Mouse (Mus musculus): ENCODE measurements around the gene 9130008F23Rik.
A peak's percentile ranks its signal among the peaks of the same experiment; 100 is the strongest.

9130008F23Rik gene

DNA sequence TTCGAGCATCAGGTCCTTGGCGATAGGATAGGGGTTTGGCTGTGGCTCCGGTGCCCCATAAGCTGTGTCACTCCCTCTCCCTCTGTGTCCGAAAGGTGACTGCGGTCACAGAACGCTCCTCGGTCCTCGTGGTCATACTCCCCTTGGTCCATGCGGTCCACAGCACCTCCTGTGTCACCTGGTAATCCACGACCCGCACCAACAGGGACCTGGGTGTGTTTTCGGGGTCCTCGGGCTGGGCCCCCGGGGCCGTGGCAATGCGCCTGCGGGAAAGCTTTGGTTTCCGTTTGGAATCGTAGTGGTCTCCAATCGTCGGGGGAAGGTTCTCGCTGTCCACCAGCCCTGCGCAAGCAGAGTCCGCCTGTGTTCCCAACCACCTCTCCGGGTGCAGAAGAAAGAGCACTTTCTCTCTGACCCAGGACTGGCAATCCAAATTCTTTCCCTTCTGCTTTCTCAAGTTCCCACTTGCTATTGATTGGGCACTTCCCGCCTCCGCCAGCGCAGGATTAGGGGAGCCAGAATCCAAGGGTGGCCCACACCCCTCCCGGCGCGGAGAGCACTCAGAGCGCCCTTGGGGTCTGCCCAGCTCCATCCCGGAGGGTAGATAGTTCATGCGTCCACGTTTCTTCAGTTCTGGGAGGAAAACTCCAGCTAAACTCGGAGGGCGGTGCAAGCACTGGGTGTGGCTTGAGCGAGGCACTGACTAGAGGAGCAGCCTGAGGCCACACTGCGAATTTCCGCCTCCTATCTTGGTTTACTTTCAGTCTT is at the start of gene 9130008F23Rik:
9130008F23Rik (minus strand) TSS at position 636 of the 768 bp plus-strand sequence.
- peak; percentile 70 to 73 for DNase-seq

DNA sequence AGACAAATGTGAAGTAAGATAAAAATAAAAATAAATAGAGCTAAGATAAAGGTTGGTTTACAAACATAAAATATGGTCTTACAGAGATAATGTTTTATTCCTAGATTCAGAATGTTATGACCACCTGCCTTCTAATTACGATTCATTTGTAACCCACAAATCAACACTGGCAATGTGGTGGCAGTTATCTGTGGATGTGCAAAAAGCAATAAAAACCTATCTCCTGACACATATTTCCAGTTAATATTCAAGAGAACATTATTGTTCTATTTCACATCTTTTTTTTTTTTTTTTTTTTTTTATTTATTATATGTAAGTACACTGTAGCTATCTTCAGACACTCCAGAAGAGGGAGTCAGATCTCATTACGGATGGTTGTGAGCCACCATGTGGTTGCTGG is 35.1 kb upstream of the 9130008F23Rik start:
- no peak for DNase-seq

DNA sequence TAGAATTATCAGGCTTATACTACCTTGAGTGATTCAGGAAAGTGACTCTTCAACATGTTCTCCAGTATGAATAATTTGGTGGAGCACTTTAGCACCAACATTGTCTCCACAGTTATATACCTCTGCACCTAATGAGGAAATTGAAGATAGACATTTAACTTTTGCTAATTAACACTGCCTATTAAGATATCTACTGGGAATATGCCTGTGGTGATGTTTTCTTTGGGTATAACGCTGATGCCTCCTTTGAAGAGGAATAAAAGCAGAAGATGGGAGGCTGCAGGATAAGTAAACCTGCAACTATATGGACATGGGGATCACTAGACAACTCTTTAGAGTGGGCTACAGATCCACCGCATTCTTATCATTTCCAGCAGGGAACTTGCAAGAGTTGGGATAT is 33.9 kb upstream of the 9130008F23Rik start, which contains the start of gene Glyatl3:
Glyatl3 (minus strand) TSS at position 101 of the 400 bp plus-strand sequence.
- DNase-seq = no peak

DNA sequence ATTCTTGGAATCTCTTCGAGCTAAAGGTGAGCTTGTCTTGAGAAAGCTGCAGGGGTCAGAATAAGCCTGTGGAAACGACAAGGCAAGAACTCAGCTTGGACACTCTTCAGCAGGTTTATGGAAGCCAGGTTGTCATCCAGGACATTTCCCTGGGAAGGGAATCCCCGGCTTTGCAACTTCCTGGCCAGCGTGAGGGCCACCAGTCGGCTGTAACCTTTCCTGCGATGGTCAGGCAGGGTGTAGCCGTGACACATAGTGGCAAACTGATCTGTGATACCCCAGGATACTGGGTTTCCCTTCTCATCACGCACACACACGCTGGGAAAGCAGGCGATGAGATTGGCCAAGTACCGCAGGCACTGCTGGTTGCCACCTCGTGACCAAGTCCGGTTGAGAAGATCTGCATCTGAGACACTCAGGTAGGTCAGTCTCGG is 24.4 kb upstream of the 9130008F23Rik start:
- no peak for DNase-seq

DNA sequence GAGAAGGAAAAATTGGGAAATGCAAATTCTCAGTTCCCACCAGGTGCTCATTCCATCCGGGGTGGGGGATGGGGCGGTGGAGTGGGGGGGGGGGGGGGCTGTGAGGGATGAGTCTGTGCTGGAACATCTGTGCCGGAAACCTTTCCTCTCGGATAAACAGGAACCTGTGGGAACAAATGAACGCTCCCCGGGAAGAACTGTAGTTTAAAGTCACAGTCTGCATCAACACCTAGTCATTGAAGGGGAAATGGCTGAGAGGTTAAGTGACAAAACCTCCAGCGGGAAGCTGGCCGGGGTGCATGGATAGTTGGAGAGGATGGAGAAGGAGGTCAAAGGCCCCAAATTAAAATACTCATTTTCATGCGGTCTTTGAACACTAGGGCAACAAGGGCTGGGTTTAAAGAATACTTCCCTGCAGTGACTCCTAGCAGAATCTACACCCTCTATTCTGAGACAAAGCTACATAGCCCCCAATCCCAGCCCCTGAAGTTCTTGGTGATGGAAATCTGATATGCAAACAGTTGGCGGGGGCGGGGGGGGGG is 23.8 kb upstream of the 9130008F23Rik start:
- DNase-seq = peak in 1 of 2 experiments; percentile 1

DNA sequence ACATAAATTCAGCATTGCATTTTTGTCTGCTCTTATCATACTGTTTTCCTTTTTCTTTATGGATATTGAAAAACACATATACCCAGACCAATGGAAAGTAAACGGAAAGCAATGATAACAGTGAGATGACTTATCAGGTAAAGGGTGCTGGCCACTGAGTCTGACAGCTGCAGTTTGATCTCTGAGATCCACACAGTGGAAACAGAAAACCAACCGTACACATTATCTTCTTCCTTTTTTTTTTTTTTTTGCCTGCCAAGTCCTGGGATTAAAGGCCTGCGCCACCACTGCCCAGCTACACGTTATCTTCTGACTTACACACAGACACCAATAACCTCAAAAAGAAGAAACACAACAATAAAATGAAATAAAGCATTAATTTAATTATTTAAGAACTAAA is 23.0 kb upstream of the 9130008F23Rik start:
- DNase-seq = no peak

DNA sequence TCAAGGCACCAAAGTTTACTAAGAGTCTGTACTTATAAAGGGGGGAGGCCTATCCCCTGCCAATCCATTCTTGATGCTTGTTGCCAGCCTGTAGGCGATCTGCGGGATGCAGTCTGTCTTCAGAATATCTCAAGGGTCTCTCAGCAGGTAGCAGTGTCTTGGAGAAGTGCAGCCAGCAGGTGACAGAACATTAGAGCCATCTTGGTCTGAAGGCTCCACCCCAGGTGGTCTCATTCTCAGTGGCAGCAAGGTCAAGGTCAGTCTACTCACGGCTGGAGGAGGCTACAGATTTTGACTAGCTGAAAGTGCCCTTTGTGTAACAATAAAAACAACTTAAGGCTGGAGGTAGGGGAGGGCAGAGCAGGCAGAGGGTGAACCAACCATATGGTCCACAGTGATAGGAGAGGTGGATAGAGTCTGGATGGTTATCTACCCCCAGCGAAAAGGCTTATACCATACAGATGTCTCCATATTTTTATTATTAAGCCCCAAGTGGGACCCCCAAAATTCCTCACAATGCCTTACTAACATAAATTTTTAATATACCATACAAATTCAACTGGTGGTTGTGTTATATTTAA is 19.5 kb upstream of the 9130008F23Rik start:
- no peak for DNase-seq

DNA sequence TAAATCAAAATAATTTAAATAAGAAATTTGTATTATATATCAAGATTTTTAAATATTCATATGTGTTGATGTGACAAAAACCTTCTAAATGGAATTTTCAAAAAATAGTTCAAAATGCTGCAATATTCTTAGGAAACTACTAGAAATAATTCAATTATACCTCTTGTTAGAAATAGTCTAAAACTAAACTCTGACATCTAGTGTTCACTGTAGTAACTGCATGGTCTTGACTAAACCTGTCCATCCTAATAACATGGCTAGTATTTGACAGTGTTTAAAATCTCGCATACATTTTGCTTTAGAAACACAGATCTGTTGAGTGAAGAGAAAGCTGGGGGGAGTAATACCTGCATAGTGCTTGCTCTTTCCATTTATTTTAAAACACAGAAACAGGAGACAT is 16.5 kb upstream of the 9130008F23Rik start:
- DNase-seq = no peak

DNA sequence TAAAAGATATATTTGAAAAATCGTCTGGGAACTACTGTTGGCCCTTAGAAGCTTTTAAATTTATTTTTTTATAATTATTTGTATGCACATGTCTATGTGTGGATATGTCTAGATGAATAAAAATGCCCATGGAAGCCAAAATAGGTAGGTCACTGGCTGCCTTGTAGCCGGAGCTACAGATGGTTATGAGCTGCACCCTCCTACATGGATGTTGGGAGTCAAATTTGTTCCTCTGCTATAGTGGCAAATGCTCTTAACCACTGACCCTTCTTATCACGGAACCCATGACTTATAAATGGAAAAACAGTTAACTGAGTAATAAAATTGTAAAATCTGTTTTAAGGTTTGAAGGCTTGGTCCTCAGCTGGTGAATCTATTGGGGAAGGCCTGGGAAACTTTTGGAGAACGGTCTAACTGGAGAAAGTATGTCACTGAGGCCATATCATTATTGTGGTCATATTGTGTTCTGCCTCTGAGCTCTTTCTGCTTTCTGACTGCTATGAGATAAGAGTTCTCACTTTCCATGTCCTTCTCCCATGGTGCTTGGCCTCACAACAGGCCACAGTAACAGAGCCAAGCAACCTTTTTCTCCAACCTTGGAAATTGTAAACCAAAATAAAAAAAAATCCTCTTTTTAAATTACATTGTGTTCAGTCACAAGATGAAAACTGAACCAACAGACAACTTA is 7.6 kb upstream of the 9130008F23Rik start:
- DNase-seq = no peak

DNA sequence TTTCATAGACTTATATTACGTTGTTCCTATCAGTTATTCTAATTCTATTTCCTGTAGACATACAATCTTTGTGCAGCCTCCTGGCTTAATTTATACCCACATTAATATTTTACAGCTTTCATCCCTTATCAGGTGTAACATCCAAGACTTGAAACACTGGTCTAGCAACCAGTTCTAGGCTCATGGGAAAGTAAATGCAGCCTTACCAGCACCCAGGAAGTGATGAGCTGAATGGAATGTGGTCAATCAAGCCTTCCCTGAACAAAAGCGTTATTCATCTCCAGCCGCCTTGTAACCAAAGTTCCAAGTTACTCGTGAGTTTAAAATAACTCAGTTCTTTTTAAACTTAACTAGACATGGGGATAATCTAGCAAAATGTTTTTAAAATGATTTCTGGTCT is 4.8 kb upstream of the 9130008F23Rik start:
- no peak for DNase-seq

DNA sequence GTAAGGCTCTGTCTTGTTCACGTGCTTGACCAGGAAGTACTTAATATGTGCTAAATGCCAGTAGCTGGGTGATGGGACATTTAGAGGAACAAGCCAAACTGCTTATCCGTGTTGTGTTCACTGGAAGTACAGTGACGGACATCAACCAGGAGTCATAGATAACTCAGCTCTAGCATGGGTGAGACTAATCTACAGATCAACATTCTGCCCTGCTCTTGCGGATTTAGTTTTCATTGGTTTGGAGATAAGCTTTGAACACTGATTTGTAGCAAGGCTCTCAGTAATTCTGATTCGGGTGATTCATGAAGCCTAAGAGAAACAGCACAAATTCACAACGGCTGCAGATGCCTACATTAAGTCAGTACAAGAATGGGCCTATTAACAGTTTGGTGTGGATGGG is 1.8 kb upstream of the 9130008F23Rik start:
- DNase-seq = no peak

DNA sequence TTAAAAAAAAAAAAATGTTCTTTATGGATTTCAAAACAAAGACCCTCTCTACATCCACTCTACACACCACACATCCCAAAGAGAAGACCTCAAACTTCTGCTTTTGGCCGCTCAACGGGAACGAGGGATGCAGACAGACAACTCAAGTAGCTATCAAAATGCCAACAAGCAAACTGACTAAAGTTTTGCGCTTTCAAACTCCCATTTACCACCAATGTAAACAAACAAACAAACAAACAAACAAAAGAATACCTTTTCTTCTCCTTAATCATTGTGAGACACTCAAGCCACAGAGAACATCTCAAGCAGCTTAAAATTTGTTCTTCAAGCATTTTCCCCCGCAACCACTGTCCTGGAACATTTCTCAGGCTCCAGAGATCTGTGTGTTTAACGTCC is 833 bp downstream of the 9130008F23Rik start:
- no peak for DNase-seq

DNA sequence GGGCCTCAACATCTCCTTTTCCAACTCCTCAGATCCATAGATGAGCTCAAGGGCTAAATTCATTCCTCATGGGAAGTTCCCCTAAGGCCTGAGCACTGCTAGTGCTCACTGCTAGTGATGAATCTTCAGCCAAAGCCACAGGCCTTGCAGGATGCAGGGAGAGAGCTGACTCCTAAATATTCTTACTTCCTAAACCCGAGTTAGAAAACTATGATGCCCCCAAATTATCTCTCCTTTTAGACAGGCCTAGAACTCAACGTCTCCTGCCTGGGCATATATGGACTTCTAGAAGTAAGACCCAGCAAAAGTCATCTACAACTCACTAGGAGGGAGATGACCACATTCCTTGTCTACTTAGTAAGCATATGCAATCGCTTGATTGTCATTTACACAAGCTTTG is 2.6 kb downstream of the 9130008F23Rik start:
- DNase-seq = no peak

DNA sequence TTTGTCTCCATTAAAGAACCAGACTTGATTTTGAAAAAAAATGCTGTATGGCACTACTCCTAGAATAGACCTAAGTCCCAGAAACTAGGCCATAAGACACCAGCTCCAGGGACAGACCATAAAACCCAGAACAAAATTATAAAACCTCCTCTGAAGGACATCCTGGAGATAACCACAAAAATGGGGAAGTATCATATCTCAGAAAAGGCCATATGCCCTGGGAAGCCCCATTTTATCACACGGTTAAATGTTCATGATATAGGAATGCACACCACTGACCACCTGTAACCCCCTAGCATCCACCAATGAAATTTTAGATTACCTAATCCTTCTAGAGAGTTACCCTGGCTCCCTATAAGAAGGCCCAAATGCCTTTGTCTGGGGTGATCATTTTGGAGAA is 4.8 kb downstream of the 9130008F23Rik start:
- no peak for DNase-seq

DNA sequence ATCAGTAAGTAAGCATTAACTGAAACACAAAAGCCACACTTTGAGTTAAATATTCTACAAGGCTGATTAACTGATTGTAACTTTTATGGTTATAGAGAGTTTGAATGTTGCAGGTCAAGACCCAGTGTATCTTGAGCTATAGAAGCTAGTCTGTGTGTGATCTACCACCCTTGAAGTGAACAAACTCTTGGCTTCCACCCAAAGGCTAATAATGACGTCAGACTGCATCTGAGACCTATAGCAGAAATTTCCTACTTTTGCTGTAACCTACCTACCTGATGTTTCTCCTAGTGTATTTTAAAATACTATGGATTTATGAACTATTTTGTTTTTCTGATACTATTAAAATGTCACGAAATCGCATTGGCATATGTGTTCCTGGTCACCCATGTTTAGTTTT is 5.7 kb downstream of the 9130008F23Rik start:
- DNase-seq = no peak

DNA sequence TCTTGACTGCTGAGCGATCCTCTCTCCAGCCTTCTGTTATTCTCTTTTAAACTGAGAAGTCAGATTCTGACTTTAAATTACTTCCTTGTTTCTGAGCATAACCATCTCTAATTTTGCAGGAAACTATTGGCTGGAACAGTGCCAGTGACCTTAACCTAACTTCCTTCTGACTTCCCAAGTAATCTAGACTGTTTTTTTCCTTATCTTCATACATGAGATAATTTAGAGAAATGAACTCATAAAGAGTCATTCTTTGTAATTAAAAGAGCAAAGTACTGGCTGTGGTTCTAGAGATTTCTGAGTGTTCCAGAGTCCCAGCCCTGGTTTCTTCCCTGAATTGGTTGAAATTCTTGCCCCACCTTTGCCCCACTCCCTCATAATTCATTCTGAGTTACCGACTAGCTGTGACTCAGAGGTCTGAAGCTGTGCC is 6.8 kb downstream of the 9130008F23Rik start:
- DNase-seq = peak in 1 of 2 experiments; percentile 7

DNA sequence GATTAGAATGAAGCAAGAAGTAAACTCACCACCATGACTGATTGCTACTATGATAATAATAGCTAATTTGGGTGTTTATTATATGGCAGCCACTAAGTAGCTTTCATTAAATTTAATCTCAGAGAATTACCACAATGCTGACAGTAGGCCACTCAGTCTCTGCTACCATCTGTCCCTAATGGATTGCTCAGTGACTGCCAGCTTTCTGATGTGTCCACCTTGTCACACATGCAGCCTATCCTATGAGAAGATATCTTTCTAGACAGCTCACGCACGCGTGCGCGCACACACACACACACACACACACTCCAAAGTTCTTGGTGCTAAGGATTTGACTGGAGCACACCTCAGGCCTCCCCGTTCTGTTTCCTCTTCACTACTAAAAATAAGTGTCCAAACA is 7.7 kb downstream of the 9130008F23Rik start:
- DNase-seq = no peak

DNA sequence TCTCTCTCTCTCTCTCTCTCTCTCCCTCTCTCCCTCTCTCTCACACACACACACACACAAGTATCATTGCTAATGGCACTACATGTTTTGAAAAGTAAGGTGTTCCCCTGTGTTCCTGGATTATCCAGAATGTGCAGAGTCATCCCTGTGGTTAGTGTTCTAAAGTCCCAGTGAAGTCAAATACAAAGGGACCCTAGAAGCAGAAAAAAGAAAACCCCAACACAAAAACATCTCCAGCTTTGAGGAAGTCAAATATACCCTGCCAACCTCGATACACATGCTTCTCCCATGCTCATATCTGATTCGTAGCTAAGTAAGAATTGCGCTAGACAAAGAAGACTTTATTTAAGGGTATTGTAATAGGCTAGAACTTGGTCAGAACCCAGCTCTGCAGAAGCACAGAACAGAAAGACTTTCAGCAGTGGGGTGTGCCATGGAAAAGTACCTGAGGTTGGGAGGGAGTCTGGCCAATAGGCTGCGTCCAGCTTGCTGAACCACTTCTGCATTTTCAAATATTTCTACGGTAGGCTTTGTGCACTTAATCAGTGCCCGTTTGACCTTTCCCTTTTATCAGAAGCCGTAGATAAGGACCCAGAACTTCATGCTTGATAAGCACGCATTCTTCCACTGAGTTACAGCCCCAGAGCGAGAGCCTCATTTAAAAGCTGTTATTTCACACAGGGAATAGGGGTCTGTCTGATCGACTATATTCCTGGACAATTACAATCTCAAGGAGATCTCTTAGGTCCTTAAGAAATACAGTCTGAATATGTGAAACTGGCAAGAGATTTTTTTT is 11.2 kb downstream of the 9130008F23Rik start:
- peak; percentile 55 to 60 for DNase-seq

DNA sequence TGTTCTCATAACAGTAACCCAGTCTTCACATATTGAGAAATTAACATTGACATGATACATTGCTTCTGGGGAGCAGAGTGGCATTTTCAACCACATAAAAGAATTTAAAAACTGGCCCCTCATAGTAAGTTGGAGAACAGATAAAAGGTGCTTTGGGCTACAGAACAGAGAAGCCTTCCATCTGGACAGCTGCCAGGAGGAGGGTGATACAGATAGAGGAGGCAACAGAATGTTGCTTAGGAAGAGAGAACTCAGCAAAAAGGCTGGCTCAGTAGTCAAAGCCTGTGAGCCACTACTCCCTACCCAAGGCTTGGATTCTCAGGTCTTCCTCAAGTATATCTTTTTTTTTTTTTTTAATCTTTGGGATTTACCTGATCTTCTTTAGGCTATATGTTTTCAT is 25.3 kb downstream of the 9130008F23Rik start:
- no peak for DNase-seq

DNA sequence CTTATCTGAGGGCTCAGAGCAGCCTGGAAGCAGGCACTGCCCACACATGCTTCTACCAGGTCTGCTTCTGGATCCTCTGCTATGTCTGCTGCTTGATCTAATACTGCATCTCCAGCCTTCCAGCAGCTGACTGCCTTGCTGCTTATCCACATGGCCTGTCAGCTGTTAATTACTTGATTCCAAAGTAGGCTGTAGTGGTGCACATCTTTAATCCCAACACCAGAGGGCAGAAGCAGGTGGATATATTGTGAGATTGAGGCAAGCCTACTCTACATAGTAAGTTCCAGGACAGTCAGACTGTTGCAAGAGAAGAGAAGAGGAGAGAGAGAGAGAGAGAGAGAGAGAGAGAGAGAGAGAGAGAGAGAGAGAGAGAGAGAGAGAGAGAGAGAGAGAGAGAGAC is 43.1 kb downstream of the 9130008F23Rik start:
- DNase-seq = peak; percentile 6 to 29

DNA sequence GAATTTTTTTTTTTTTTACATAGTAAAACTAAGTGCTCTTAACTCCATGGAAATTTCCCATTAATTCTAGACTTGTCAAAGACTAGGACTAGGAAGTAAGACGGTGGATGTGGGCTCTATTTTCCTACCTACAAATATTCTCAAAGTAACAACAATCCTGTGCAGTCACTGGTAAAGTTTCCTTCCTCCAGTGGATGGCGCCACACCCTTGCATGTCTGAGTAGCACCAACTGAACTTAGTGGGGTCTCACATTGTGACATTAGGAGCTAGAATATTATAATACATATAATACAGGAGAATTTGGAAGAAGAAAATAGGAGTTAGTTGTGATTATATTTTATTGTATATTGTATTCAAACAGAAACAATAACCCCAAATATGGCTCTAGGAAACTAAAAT is 48.5 kb downstream of the 9130008F23Rik start:
- no peak for DNase-seq
